Mouse (Mus musculus) cerebellum, postnatal 14 days (tissue): ENCODE data around the gene Ankrd63.
"Not testable (repeated sequence)": the region's sequence is repeated elsewhere in the genome, so short reads cannot be mapped to it uniquely, and the experiment has no call there.

Source experiments
- DNase-seq, 2 experiments: peaks; one replicate each; pipeline ENCODE4 v3.0.0; 2021; ENCODE audit warnings: mixed read lengths in 2 of 2

Gene Ankrd63

GRCm38 (mm10) chr2:118659493-118659892 is 44.3 kb downstream of the Ankrd63 start:
- no peak for DNase-seq

DNA sequence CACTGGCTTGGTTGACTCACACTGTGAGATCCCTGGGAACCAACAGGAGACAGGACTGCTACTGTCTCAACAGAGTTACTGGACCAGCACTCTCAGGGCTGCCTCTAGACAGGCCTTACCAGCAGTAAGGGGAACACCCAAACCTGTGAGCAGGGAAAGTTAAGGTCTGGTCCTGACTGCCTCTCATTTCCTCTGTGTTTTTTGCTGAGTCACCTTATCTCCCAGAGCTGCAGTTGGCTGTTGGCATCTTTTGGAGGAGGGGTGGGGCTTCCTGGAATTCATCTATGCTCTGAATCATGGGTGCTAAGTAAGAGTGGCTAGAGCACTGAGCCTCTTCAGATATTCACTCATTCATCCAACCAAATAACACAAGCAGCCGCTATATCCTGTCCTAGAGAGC is 44.7 kb downstream of the Ankrd63 start:
- no peak for DNase-seq

GRCm38 (mm10) chr2:118658457-118658856 is 45.3 kb downstream of the Ankrd63 start:
- DNase-seq: no peak

DNA sequence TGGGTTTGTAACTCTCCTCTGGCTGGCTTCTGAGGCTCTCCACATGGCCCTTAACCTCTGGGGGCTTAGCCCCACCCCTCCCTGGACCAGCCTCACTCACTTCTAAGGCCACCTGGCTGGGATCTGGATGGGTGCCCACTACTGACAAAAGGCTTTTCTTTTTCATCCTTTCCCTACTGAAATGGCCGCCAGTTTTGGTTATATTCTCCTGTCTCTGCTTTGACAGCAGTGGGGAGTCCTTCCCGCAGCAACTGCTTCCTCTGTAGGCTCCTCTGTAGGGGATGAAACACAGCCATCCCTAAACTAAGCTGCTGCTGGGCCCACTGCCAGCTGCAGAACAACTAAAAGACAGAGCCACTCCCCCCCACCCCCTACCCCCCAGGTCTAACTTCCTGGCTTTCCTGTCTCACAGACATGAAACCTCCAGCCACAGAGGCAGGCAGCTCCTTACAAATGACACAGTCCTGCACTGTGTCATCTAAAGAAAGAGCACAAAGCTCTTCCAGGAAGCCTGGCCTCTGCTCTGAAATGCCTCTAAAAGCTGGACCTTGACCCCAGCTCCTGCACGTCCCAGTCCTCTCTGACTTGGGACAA is 47.0 kb downstream of the Ankrd63 start:
- DNase-seq: peak in 1 of 2 experiments; percentile 21

GRCm38 (mm10) chr2:118650697-118651096 is 53.1 kb downstream of the Ankrd63 start:
- not testable (repeated sequence) for DNase-seq
